Mouse (Mus musculus) erythroblast, embryonic 14.5 days (primary cell): ENCODE measurements around the gene Tbc1d10b.

Experiments used
- GATA1 ChIP-seq: IDR thresholded peaks from 2 replicates; pipeline ENCODE4 v1.6.1; 2012; ENCODE audit warnings: low read length, inconsistent platforms, mixed read lengths
- TAL1 ChIP-seq: IDR thresholded peaks from 3 replicates; pipeline ENCODE4 v1.6.1; 2012; ENCODE audit warnings: low read length, inconsistent platforms, mixed read lengths

- no peak for TF ChIP-seq GATA1
- TF ChIP-seq TAL1, result no peak
Observed at GRCm38 (mm10) chr7:127196484-127196883, 11.8 kb downstream of the Tbc1d10b start.
